In genomic region chr14:25207422-25207821, GRCm38 (mm10) we compare ENCODE assay signal across 15 mouse cellular contexts.
DNase-seq lines count a peak whose midpoint lies in the region; ATAC-seq and TF ChIP-seq lines count a peak whose summit lies in the region.
"Had no signal": no experiment of that assay in that cellular context is flagged by ENCODE, and none has a peak within 500 bp of the region (broad histone marks: within the 10 kb centered on the region; RNA-seq: fewer than 3 reads in every experiment).

No protein-coding gene starts in this region.

- H3K4me3 ChIP-seq in heart, postnatal 0 days (ENCODE audit: low read depth, low read length): no peak overlapping the region
- H3K4me3 ChIP-seq in heart, embryonic 12.5 days: no peak overlapping the region
- no peak overlapping the region for H3K4me3 ChIP-seq in intestine, embryonic 15.5 days (replicated peaks)
- no peak overlapping the region for H3K4me3 ChIP-seq in kidney, postnatal 0 days (replicated peaks; ENCODE audit: low read depth, low read length)
- no peak overlapping the region for H3K4me3 ChIP-seq in liver, embryonic 12.5 days
- H3K4me3 ChIP-seq: forebrain, embryonic 15.5 days; hindbrain, embryonic 15.5 days; megakaryocyte, embryonic 14.5 days had no signal

- no peaks in the 10 kb centered on the region for H3K27me3 ChIP-seq in heart, postnatal 0 days (ENCODE audit: control insufficient read depth, insufficient read depth, low read length)
- H3K27me3 ChIP-seq in heart, embryonic 12.5 days (replicated peaks): no peaks in the 10 kb centered on the region
- H3K27me3 ChIP-seq in intestine, embryonic 15.5 days (replicated peaks): no peaks in the 10 kb centered on the region
- H3K27me3 ChIP-seq in kidney, postnatal 0 days (ENCODE audit: insufficient read depth, low read length): no peaks in the 10 kb centered on the region
- H3K27me3 ChIP-seq in liver, embryonic 12.5 days (replicated peaks): no peaks in the 10 kb centered on the region
- H3K27me3 ChIP-seq: forebrain, embryonic 15.5 days; hindbrain, embryonic 15.5 days had no signal

- no peaks in the 10 kb centered on the region for H3K9me3 ChIP-seq in heart, postnatal 0 days (replicated peaks; ENCODE audit: control insufficient read depth, low read length)
- no peaks in the 10 kb centered on the region for H3K9me3 ChIP-seq in heart, embryonic 12.5 days (replicated peaks)
- no peaks in the 10 kb centered on the region for H3K9me3 ChIP-seq in intestine, embryonic 15.5 days
- no peaks in the 10 kb centered on the region for H3K9me3 ChIP-seq in kidney, postnatal 0 days (replicated peaks; ENCODE audit: low read length)
- no peaks in the 10 kb centered on the region for H3K9me3 ChIP-seq in liver, embryonic 12.5 days (replicated peaks)
- H3K9me3 ChIP-seq: forebrain, embryonic 15.5 days; hindbrain, embryonic 15.5 days; megakaryocyte, embryonic 14.5 days had no signal

- no peak overlapping the region for H3K4me2 ChIP-seq in heart, postnatal 0 days (ENCODE audit: low read depth, low read length)
- no peak overlapping the region for H3K4me2 ChIP-seq in heart, embryonic 12.5 days
- no peak overlapping the region for H3K4me2 ChIP-seq in intestine, embryonic 15.5 days (replicated peaks)
- no peak overlapping the region for H3K4me2 ChIP-seq in kidney, postnatal 0 days (ENCODE audit: low read length)
- no peak overlapping the region for H3K4me2 ChIP-seq in liver, embryonic 12.5 days
- H3K4me2 ChIP-seq: forebrain, embryonic 15.5 days; hindbrain, embryonic 15.5 days had no signal

- no peak overlapping the region for H3K27ac ChIP-seq in heart, postnatal 0 days (ENCODE audit: low read depth)
- H3K27ac ChIP-seq in heart, embryonic 12.5 days (ENCODE audit: poor library complexity, severe bottlenecking): no peak overlapping the region
- H3K27ac ChIP-seq in intestine, embryonic 15.5 days: peak overlapping the region; percentile 20
- peak overlapping the region; percentile 87 for H3K27ac ChIP-seq in kidney, postnatal 0 days
- H3K27ac ChIP-seq in liver, embryonic 12.5 days: 0 out of 2 replicates have a peak overlapping the region, but pooled peaks have one; percentile 41
- H3K27ac ChIP-seq: forebrain, embryonic 15.5 days; hindbrain, embryonic 15.5 days; stomach, postnatal 0 days had no signal

- H3K36me3 ChIP-seq in heart, postnatal 0 days (replicated peaks; ENCODE audit: control insufficient read depth, insufficient read depth, low read length): no peaks in the 10 kb centered on the region
- H3K36me3 ChIP-seq in heart, embryonic 12.5 days: no peaks in the 10 kb centered on the region
- H3K36me3 ChIP-seq in intestine, embryonic 15.5 days: no peaks in the 10 kb centered on the region
- no peaks in the 10 kb centered on the region for H3K36me3 ChIP-seq in kidney, postnatal 0 days (ENCODE audit: insufficient read depth, low read length)
- no peaks in the 10 kb centered on the region for H3K36me3 ChIP-seq in liver, embryonic 12.5 days
- H3K36me3 ChIP-seq: forebrain, embryonic 15.5 days; hindbrain, embryonic 15.5 days had no signal

- TF ChIP-seq CTCF in heart, postnatal 0 days (IDR thresholded peaks at IDR 0.05; ENCODE audit: low read depth): no peak
- TF ChIP-seq CTCF in kidney, postnatal 0 days (IDR thresholded peaks at IDR 0.05; ENCODE audit: low read depth): no peak

- peak; percentile 49; the same call in 1 of the 2 replicates for ATAC-seq in heart, postnatal 0 days (ENCODE audit: insufficient read depth, low read depth)
- no peak for ATAC-seq in heart, embryonic 12.5 days (ENCODE audit: insufficient number of reproducible peaks, low FRiP score)
- ATAC-seq in intestine, embryonic 15.5 days: peak; percentile 22; the same call in 1 of the 2 replicates
- no peak for ATAC-seq in kidney, postnatal 0 days (replicated peaks; ENCODE audit: low FRiP score, low read depth)
- ATAC-seq in liver, embryonic 12.5 days: no peak
- ATAC-seq: forebrain, embryonic 15.5 days; lung, postnatal 0 days had no signal

- TF ChIP-seq EP300 in heart, postnatal 0 days (IDR thresholded peaks at IDR 0.05; ENCODE audit: low read depth): no peak

- no peak for DNase-seq in heart, postnatal 0 days (ENCODE audit: low spot score)
- DNase-seq in kidney, postnatal 0 days (ENCODE audit: low spot score): no peak
- DNase-seq in layer of hippocampus, postnatal 14 days (ENCODE audit: low spot score in 2 of 2): no peak
- no peak for DNase-seq in cerebellum, adult 18-20 months
- DNase-seq: adrenal gland, postnatal 14 days; cerebellum, postnatal 10 days; gastrocnemius, postnatal 10 days had no signal

- H3K9ac ChIP-seq in heart, postnatal 0 days (replicated peaks; ENCODE audit: low read depth, low read length): no peak overlapping the region
- H3K9ac ChIP-seq in heart, embryonic 12.5 days: no peak overlapping the region
- H3K9ac ChIP-seq in intestine, embryonic 15.5 days: no peak overlapping the region
- H3K9ac ChIP-seq in kidney, postnatal 0 days (ENCODE audit: low read depth, low read length): 0 out of 2 replicates have a peak overlapping the region, but pooled peaks have one; percentile 23
- no peak overlapping the region for H3K9ac ChIP-seq in liver, embryonic 12.5 days
- H3K9ac ChIP-seq: forebrain, embryonic 15.5 days; hindbrain, embryonic 15.5 days had no signal

- no peaks in the 10 kb centered on the region; the same call in 1 of the 2 replicates for H3K4me1 ChIP-seq in heart, postnatal 0 days (ENCODE audit: control insufficient read depth, insufficient read depth)
- peaks cover 21% of the 10 kb centered on the region for H3K4me1 ChIP-seq in heart, embryonic 12.5 days (replicated peaks)
- H3K4me1 ChIP-seq in intestine, embryonic 15.5 days (replicated peaks): peaks cover 24% of the 10 kb centered on the region
- peaks cover 30% of the 10 kb centered on the region for H3K4me1 ChIP-seq in kidney, postnatal 0 days (replicated peaks; ENCODE audit: insufficient read depth, low read length)
- H3K4me1 ChIP-seq in liver, embryonic 12.5 days: peaks cover 13% of the 10 kb centered on the region
- H3K4me1 ChIP-seq: forebrain, embryonic 15.5 days; hindbrain, embryonic 15.5 days; megakaryocyte, embryonic 14.5 days had no signal

- WGBS in heart, postnatal 0 days: 55% methylated on average over 5 of the region's 5 CpGs
- 55% methylated on average over 5 of the region's 5 CpGs for WGBS in heart, embryonic 12.5 days
- 49% methylated on average over 5 of the region's 5 CpGs for WGBS in intestine, embryonic 15.5 days
- 47% methylated on average over 5 of the region's 5 CpGs for WGBS in kidney, postnatal 0 days
- WGBS in liver, embryonic 12.5 days (ENCODE audit: insufficient replicate concordance): 59% methylated on average over 5 of the region's 5 CpGs

Comparison
In these comparisons a context has a peak if more than half of its experiments do, and no peak if none do; other contexts are left out.
1. ATAC-seq: peak in heart, postnatal 0 days (single experiment) and intestine, embryonic 15.5 days (single experiment); none in heart, embryonic 12.5 days (single experiment), kidney, postnatal 0 days (single experiment) and liver, embryonic 12.5 days (single experiment).
2. H3K27ac ChIP-seq: peak in intestine, embryonic 15.5 days (single experiment), kidney, postnatal 0 days (single experiment) and liver, embryonic 12.5 days (single experiment); none in heart, postnatal 0 days (single experiment) and heart, embryonic 12.5 days (single experiment).